Mouse (Mus musculus) midbrain, embryonic 11.5 days (tissue): ENCODE measurements around the gene Mybpc2. TPM values are rescaled to one million over a fixed set of nuclear protein-coding genes. Genes with fewer than 3 reads are reported as not detected.

Experiments
- ATAC-seq: fragments of 200-750 bp; cut with Nextera tagmentation; 2 replicates; pipeline ENCODE4 v1.8.0; 2017; ENCODE audit warnings: moderate TSS enrichment, moderate library complexity; ENCODE audit not compliant: low FRiP score
- DNase-seq: peaks from one replicate; pipeline ENCODE4 v3.0.0; 2015; ENCODE audit warnings: low spot score; ENCODE audit errors: missing footprints
- H3K27ac ChIP-seq: fragments of 300-500 bp; sonication (generic); 2 replicates; pipeline ENCODE4 v1.5.1; 2014; ENCODE audit warnings: low read depth, low read length
- H3K27me3 ChIP-seq: fragments of 300-500 bp; sonication (generic); 2 replicates; pipeline ENCODE4 v1.6.1; 2014; ENCODE audit warnings: mild to moderate bottlenecking, low read length, moderate library complexity, mixed read lengths; ENCODE audit not compliant: control insufficient read depth, insufficient read depth
- H3K36me3 ChIP-seq: fragments of 300-500 bp; sonication (generic); 2 replicates; pipeline ENCODE4 v1.6.1; 2014; ENCODE audit warnings: mild to moderate bottlenecking, low read length, moderate library complexity, mixed read lengths; ENCODE audit not compliant: control insufficient read depth, insufficient read depth
- H3K4me1 ChIP-seq: fragments of 300-500 bp; sonication (generic); 2 replicates; pipeline ENCODE4 v1.6.1; 2014; ENCODE audit warnings: low read length; ENCODE audit not compliant: control insufficient read depth, insufficient read depth
- H3K4me2 ChIP-seq: fragments of 300-500 bp; sonication (generic); 2 replicates; pipeline ENCODE4 v1.6.1; 2014; ENCODE audit warnings: mild to moderate bottlenecking, moderate library complexity
- H3K4me3 ChIP-seq: fragments of 300-500 bp; sonication (generic); 2 replicates; pipeline ENCODE4 v1.5.1; 2014; ENCODE audit warnings: low read depth, low read length
- H3K9ac ChIP-seq: fragments of 300-500 bp; sonication (generic); 2 replicates; pipeline ENCODE4 v1.6.1; 2014; ENCODE audit warnings: low read length
- H3K9me3 ChIP-seq: fragments of 300-500 bp; sonication (generic); 2 replicates; pipeline ENCODE4 v1.6.1; 2016; ENCODE audit warnings: low read length; ENCODE audit not compliant: control insufficient read depth
- WGBS: fragments of 180-500 bp; shearing (Covaris S2); extraction: QIAGEN DNeasy Blood & Tissue Kit; methylation state at CpG from one replicate; pipeline ENCODE4 v1.1.7; 2014; 5-methylcytosine and 5-hydroxymethylcytosine counted together
- polyA plus RNA-seq: library from polyadenylated mRNA; unstranded; fragments of >200 nt; fragmentation: Nextera tagmentation; extraction: Ambion mirVana; gene quantifications from 2 replicates; pipeline ENCODE4 v1.2.1, GENCODE M21; 2014

Mybpc2 gene
- polyA plus RNA-seq, 1 experiment from 2014 or later: not detected

- WGBS: 4% methylated on average over 20 of the region's 20 CpGs
- Histone ChIP-seq H3K27me3 (peaks cover 18% of the 10 kb centered on the region), H3K9me3 (no peaks in the 10 kb centered on the region), H3K36me3 (no peaks in the 10 kb centered on the region), H3K4me3 (no peak overlapping the region), H3K4me2 (peak overlapping the region; percentile 25; the same call in 1 of the 2 replicates), H3K4me1 (peaks cover 3% of the 10 kb centered on the region; the same call in 1 of the 2 replicates), H3K9ac (no peak overlapping the region), H3K27ac (no peak overlapping the region)
- ATAC-seq (peak; percentile 79), DNase-seq (peak; percentile 92)
These were observed 2.7 kb downstream of the Mybpc2 start for GRCm38 (mm10) chr7:44521710-44522109.

DNA sequence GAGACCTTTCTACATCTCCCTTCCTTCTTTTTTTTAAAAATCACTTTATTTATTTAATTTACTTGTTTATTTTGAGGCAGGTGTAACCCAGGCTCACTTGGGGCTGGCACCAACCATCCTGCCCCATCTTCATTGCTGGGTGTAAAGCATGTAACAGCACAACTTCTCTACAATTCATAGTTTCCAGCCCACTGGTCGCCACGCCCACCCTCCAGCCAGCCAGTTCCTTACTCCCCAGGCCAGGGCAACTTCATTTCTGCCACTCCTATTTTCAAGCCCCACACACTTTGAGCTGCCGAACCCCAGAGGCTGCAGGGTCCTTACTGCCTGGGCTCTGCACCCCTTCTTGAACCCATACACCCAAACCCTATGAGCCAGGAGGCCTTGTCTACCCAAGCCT is 3.5 kb downstream of the Mybpc2 start:
- Histone ChIP-seq H3K27ac (no peak overlapping the region), H3K36me3 (no peaks in the 10 kb centered on the region), H3K4me2 (no peak overlapping the region), H3K4me3 (no peak overlapping the region), H3K4me1 (peaks cover 3% of the 10 kb centered on the region; the same call in 1 of the 2 replicates), H3K9me3 (no peaks in the 10 kb centered on the region), H3K9ac (no peak overlapping the region), H3K27me3 (peaks cover 18% of the 10 kb centered on the region)
- no peak for DNase-seq
- 67% methylated on average over 3 of the region's 3 CpGs for WGBS
- no peak for ATAC-seq

DNA sequence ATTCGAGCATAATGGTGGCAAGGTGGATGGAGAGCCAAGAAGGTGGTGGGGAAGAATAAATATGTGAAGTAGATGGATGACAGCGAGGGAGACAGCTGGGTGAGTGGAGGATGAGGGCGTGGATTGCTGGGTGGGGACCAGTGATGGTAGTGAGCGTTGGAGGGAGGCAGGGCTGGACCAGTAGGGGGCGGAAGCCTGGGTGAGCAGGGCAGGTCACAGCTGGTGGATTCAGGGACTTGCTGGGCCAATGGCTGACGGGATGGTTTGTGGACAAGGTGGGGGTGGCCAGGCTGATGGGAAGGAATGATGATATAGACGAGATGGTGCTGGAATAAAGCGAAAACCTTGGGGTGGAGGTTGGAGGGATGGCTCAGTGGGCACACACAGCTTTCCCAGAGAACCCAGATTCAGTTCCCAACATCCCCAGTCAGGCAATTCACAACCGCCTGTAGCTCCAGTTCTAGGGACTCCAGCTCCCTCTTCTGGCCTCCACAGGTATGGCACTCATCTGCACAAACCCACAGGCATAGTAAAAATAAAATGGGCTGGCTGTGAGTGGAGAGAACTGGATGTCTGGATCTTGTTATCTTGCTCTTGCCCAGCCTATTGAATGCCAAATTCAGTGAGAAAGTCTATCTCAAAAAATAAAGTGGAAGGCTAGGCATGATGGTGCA is 5.1 kb downstream of the Mybpc2 start:
- no peaks in the 10 kb centered on the region for H3K36me3 ChIP-seq
- no peak overlapping the region for H3K27ac ChIP-seq
- H3K27me3 ChIP-seq: peaks cover 11% of the 10 kb centered on the region
- no peak for ATAC-seq
- DNase-seq: no peak
- H3K4me3 ChIP-seq: no peak overlapping the region
- no peak overlapping the region for H3K9ac ChIP-seq
- H3K4me2 ChIP-seq: no peak overlapping the region
- H3K4me1 ChIP-seq: peaks cover 3% of the 10 kb centered on the region; the same call in 1 of the 2 replicates
- H3K9me3 ChIP-seq: no peaks in the 10 kb centered on the region
- WGBS: 66% methylated on average over 9 of the region's 9 CpGs

GRCm38 (mm10) chr7:44507491-44507890 is 17.0 kb downstream of the Mybpc2 start:
- no peaks in the 10 kb centered on the region for H3K27me3 ChIP-seq
- H3K4me2 ChIP-seq: no peak overlapping the region
- no peak overlapping the region for H3K4me3 ChIP-seq
- ATAC-seq (no peak), DNase-seq (no peak)
- no peak overlapping the region for H3K9ac ChIP-seq
- no peaks in the 10 kb centered on the region for H3K4me1 ChIP-seq
- H3K36me3 ChIP-seq: no peaks in the 10 kb centered on the region
- no peak overlapping the region for H3K27ac ChIP-seq
- H3K9me3 ChIP-seq: no peaks in the 10 kb centered on the region; the same call in 1 of the 2 replicates

DNA sequence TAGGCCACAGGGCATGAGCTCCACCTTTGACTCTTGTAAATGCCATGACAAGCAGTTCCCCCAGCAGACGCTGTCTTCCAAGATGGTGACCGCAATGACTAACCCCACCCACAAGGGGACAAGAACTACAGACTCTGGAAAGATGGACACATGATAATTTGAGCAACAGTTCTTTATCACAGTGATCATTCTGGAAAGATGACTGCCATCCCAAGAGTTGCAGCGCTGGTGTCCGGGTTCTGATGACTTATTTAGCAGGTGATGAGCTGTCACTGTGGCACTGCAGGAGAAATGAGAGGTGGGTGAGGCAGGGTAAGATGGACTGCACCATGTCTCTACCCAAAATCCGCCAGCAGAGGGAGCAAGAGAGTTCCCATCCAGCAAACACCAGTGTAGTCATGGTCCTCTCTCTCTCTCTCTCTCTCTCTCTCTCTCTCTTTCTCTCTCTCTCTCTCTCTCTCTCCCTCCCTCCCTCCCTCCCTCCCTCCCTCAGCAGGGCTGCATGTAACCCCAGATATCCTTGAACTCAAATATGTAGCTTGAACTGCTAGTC is 22.8 kb downstream of the Mybpc2 start:
- Histone ChIP-seq H3K4me2 (no peak overlapping the region), H3K36me3 (no peaks in the 10 kb centered on the region), H3K4me3 (no peak overlapping the region), H3K9ac (no peak overlapping the region), H3K27ac (no peak overlapping the region), H3K9me3 (no peaks in the 10 kb centered on the region; the same call in 1 of the 2 replicates), H3K27me3 (no peaks in the 10 kb centered on the region), H3K4me1 (no peaks in the 10 kb centered on the region)
- ATAC-seq (no peak), DNase-seq (peak; percentile 95)
- WGBS: 36% methylated on average over 5 of the region's 5 CpGs

- Histone ChIP-seq H3K4me3 (no peak overlapping the region), H3K4me1 (peaks cover 8% of the 10 kb centered on the region), H3K36me3 (no peaks in the 10 kb centered on the region), H3K9ac (no peak overlapping the region), H3K4me2 (no peak overlapping the region), H3K27me3 (no peaks in the 10 kb centered on the region), H3K9me3 (no peaks in the 10 kb centered on the region; the same call in 1 of the 2 replicates), H3K27ac (no peak overlapping the region)
- WGBS: 50% methylated on average over 16 of the region's 20 CpGs
- ATAC-seq (no peak), DNase-seq (no peak)
These were observed 24.4 kb downstream of the Mybpc2 start for GRCm38 (mm10) chr7:44500046-44500445.

GRCm38 (mm10) chr7:44498922-44499321 is 25.5 kb downstream of the Mybpc2 start:
- 70% methylated on average over 1 of the region's 1 CpGs for WGBS
- Histone ChIP-seq H3K9ac (no peak overlapping the region), H3K27me3 (no peaks in the 10 kb centered on the region), H3K4me1 (peaks cover 10% of the 10 kb centered on the region), H3K27ac (no peak overlapping the region), H3K36me3 (no peaks in the 10 kb centered on the region), H3K4me2 (no peak overlapping the region), H3K4me3 (no peak overlapping the region), H3K9me3 (no peaks in the 10 kb centered on the region)
- ATAC-seq (no peak), DNase-seq (no peak)

DNA sequence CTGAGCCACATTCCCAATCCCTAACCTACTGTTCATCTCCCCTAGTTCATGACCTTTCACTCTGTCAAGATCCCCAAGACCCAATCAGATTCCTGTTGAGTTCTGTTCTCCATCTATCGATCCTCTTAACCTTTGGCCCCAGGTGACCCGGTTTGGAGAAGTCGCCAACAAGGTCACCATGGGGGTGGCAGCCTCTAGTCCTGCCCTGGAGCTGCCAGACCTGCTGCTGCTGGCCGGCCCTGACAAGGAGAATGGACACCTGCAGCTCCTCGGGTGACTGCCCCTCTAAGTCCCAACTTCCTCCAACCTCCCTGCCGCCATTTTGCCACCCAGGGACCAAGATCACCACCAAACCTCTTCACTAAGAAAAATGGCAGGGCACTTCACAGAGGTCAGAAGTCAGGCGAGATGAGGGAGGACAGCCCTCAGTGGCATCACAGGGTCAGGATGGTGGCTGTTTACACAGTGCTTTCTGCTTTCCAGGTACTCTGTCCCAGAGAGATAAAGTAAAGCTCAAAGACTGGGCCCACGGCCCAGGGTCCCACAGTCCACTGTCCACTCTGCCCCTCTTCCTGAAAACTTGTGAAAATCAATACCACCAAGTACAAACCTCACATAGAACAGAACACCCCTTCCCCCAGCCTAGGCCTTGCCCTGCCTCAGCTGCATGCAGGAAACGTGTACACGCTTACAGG is 26.9 kb downstream of the Mybpc2 start:
- no peaks in the 10 kb centered on the region for H3K9me3 ChIP-seq
- peak overlapping the region; percentile 76 for H3K4me3 ChIP-seq
- no peak overlapping the region for H3K27ac ChIP-seq
- H3K36me3 ChIP-seq: no peaks in the 10 kb centered on the region
- peak overlapping the region; percentile 93 for H3K9ac ChIP-seq
- H3K4me2 ChIP-seq: peak overlapping the region; percentile 83
- ATAC-seq (no peak), DNase-seq (no peak)
- no peaks in the 10 kb centered on the region for H3K27me3 ChIP-seq
- WGBS: 84% methylated on average over 10 of the region's 10 CpGs
- H3K4me1 ChIP-seq: peaks cover 10% of the 10 kb centered on the region

DNA sequence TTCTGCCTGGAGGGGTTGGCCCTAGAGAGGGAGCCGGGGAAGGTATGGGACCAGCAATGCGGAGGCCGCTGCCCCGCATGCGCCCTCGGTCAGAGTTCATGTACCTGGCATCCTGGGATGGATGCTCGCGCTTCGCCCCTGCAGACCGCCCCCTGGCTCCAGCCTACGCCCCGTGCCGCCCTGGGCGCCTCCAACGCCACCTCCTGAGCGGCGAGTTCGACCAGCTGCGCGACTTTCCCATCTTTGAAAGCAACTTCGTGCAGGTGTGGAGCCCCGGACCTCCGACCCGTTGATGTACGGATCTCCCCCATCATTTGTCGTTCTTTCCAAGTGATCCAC is 27.7 kb downstream of the Mybpc2 start:
- peaks cover 10% of the 10 kb centered on the region for H3K4me1 ChIP-seq
- peak overlapping the region; percentile 83 for H3K4me2 ChIP-seq
- H3K9me3 ChIP-seq: no peaks in the 10 kb centered on the region
- H3K4me3 ChIP-seq: peak overlapping the region; percentile 76
- H3K27ac ChIP-seq: peak overlapping the region; percentile 85
- H3K27me3 ChIP-seq: no peaks in the 10 kb centered on the region
- peak overlapping the region; percentile 93 for H3K9ac ChIP-seq
- DNase-seq (no peak), ATAC-seq (no peak)
- peaks cover 5% of the 10 kb centered on the region for H3K36me3 ChIP-seq
- WGBS: under 1% methylated on average over 26 of the region's 26 CpGs
